Mouse (Mus musculus) forebrain, embryonic 15.5 days (tissue): Measurements from ENCODE around the gene Pml. TPM values are rescaled to one million over a fixed set of nuclear protein-coding genes. Genes with fewer than 3 reads are reported as not detected.
A peak's percentile ranks its signal among the peaks of the same experiment; 100 is the strongest.

Experiments
- ATAC-seq: fragments of 200-750 bp; cut with Nextera tagmentation; replicated peaks from 2 replicates; pipeline ENCODE4 v1.8.0; 2017; ENCODE audit warnings: mild to moderate bottlenecking, moderate TSS enrichment, moderate library complexity
- H3K27ac ChIP-seq: fragments of 300-500 bp; sonication (generic); replicated peaks from 2 replicates; pipeline ENCODE4 v1.5.1; 2015; ENCODE audit warnings: mild to moderate bottlenecking, inconsistent platforms
- H3K27me3 ChIP-seq: fragments of 300-500 bp; sonication (generic); 2 replicates; pipeline ENCODE4 v1.6.1; 2015; ENCODE audit warnings: inconsistent platforms
- H3K36me3 ChIP-seq: fragments of 300-500 bp; sonication (generic); 2 replicates; pipeline ENCODE4 v1.6.1; 2015; ENCODE audit warnings: mild to moderate bottlenecking, inconsistent platforms
- H3K4me1 ChIP-seq: fragments of 300-500 bp; sonication (generic); 2 replicates; pipeline ENCODE4 v1.6.1; 2015; ENCODE audit warnings: inconsistent platforms
- H3K4me2 ChIP-seq: fragments of 300-500 bp; sonication (generic); replicated peaks from 2 replicates; pipeline ENCODE4 v1.6.1; 2015; ENCODE audit warnings: mild to moderate bottlenecking, inconsistent platforms
- H3K4me3 ChIP-seq: fragments of 300-500 bp; sonication (generic); 2 replicates; pipeline ENCODE4 v1.5.1; 2015; ENCODE audit warnings: mild to moderate bottlenecking, inconsistent platforms
- H3K9ac ChIP-seq: fragments of 300-500 bp; sonication (generic); replicated peaks from 2 replicates; pipeline ENCODE4 v1.6.1; 2015; ENCODE audit warnings: mild to moderate bottlenecking, inconsistent platforms
- H3K9me3 ChIP-seq: fragments of 300-500 bp; sonication (generic); 2 replicates; pipeline ENCODE4 v1.6.1; 2016; ENCODE audit warnings: inconsistent platforms
- WGBS: fragments of 180-500 bp; shearing (Covaris S2); methylation state at CpG from one replicate; pipeline ENCODE4 v1.1.7; 2015; ENCODE audit warnings: mixed read lengths; 5-methylcytosine and 5-hydroxymethylcytosine counted together
- microRNA-seq: library from miRNA; unstranded; fragments of <30 nt; microRNA quantifications from one replicate; pipeline ENCODE4, GENCODE M21; 2016
- polyA plus RNA-seq: library from polyadenylated mRNA; unstranded; fragments of >200 nt; fragmentation: Nextera tagmentation; extraction: Ambion mirVana; gene quantifications from 2 replicates; pipeline ENCODE4 v1.2.1, GENCODE M21; 2015

Pml gene
- polyA plus RNA-seq, 1 experiment from 2014 or later: 7.5 TPM

DNA sequence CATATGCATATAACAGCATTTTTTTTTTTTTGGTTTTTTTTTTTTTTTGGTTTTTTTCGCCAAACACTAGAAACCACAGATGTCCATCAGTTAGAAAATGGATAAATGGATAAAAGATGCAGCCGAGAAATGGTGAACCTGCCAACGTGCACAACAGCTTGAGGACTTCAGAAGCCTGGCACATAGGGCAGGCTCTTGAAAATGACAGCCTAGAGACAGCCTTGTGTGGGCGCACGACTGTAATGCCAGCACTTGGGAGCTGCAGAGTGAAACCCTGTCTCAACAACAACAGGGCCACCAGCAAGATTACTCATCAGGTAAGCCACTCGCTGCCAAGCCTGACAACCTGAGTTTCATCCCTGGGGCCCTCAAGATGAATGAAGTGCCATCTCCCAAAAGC, 80.2 kb downstream of the Pml start:
- no peak overlapping the region for H3K4me3 ChIP-seq
- 64% methylated on average over 6 of the region's 6 CpGs for WGBS
- H3K9ac ChIP-seq: no peak overlapping the region
- no peak for ATAC-seq
- H3K36me3 ChIP-seq: no peaks in the 10 kb centered on the region
- H3K4me2 ChIP-seq: no peak overlapping the region
- H3K4me1 ChIP-seq: peaks cover 10% of the 10 kb centered on the region
- no peaks in the 10 kb centered on the region for H3K27me3 ChIP-seq
- peak overlapping the region; percentile 72 for H3K27ac ChIP-seq
- peaks cover 4% of the 10 kb centered on the region; the same call in 1 of the 2 replicates for H3K9me3 ChIP-seq

DNA sequence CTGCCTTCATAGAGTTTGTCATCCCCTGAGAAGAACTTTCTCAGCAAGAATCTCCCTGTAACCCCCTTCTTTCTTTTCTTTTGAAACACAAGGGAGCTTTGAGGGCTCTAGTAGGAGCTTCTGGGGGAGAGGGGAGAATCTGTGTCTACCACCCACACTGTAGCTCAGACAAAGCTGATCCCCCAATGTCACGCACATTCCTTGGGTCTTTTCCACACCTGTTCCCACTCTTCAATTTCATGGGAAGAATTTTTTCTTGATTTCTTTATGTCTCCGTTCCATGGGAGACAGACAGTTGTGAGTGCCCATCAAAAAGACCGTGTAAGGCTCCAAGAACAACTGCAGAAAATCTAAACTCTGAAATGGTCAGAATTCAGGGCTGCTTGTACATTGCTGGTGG, 80.7 kb downstream of the Pml start:
- H3K9me3 ChIP-seq: peaks cover 4% of the 10 kb centered on the region; the same call in 1 of the 2 replicates
- 55% methylated on average over 3 of the region's 3 CpGs for WGBS

More for the DNA sequence above, 80.7 kb downstream of the Pml start:
- H3K27me3 ChIP-seq: no peaks in the 10 kb centered on the region
- H3K36me3 ChIP-seq: no peaks in the 10 kb centered on the region
- no peak overlapping the region for H3K4me3 ChIP-seq
- peak overlapping the region; percentile 65 for H3K27ac ChIP-seq
- peaks cover 10% of the 10 kb centered on the region for H3K4me1 ChIP-seq
- H3K9ac ChIP-seq: no peak overlapping the region
- ATAC-seq: no peak
- H3K4me2 ChIP-seq: no peak overlapping the region

Small RNAs within 50 kb of the gene (microRNA-seq; reads per million reads assigned to microRNA genes)
- not detected for gene Mir6385

Other genes with a start within 250 kb of the Pml start
- 0.31 and 0.45 TPM in 2 replicates for gene Cyp11a1, start 243.4 kb downstream of the Pml start, polyA plus RNA-seq
- gene Stra6, start 186.0 kb downstream of the Pml start, polyA plus RNA-seq: 8.7 and 10.8 TPM in 2 replicates
- 0.93 and 1.1 TPM in 2 replicates for gene Ccdc33, start 131.0 kb downstream of the Pml start, polyA plus RNA-seq
- gene Islr, start 45.5 kb downstream of the Pml start, polyA plus RNA-seq: 15.1 and 16.9 TPM in 2 replicates
- 83.3 and 83.4 TPM in 2 replicates for gene Islr2, start 45.5 kb downstream of the Pml start, polyA plus RNA-seq
- gene Stoml1, start 3.4 kb upstream of the Pml start, polyA plus RNA-seq: 107 and 109 TPM in 2 replicates
- gene Loxl1, start 63.4 kb upstream of the Pml start, polyA plus RNA-seq: 13.9 and 14.3 TPM in 2 replicates
- gene Tbc1d21, start 120.7 kb upstream of the Pml start, polyA plus RNA-seq: not detected in 2 replicates
- 6.7 and 7.7 TPM in 2 replicates for gene Insyn1, start 238.8 kb upstream of the Pml start, polyA plus RNA-seq